Mouse (Mus musculus) testis, adult 2 months (tissue): ENCODE results near the gene Oaz3.

Source experiments
- CTCF ChIP-seq: fragments of 200-500 bp; IDR thresholded peaks from 2 replicates; pipeline ENCODE4 v1.5.1; 2012; ENCODE audit warnings: low read depth, mild to moderate bottlenecking, inconsistent platforms, low read length, moderate library complexity; ENCODE audit not compliant: control insufficient read depth, insufficient read depth, insufficient replicate concordance
- POLR2A ChIP-seq: fragments of 200-500 bp; IDR thresholded peaks from 2 replicates; pipeline ENCODE4 v1.6.1; 2012; ENCODE audit warnings: low read depth, mild to moderate bottlenecking, inconsistent platforms, low read length, moderate library complexity; ENCODE audit not compliant: control insufficient read depth

GRCm38 (mm10) chr3:94473115-94473505 lies 29.4 kb upstream of the Oaz3 start:
- no peak for TF ChIP-seq POLR2A
- TF ChIP-seq CTCF = no peak
